Mouse (Mus musculus) small intestine, adult 2 months (tissue): ENCODE measurements at regions not wholly inside any gene's neighbourhood (a gene's known extent, or its start where the extent isn't known, plus 50 kb on each side); places are given as distances from the start of the nearest gene placed in this dataset.

ENCODE experiments used
- CTCF ChIP-seq: fragments of 200-500 bp; IDR thresholded peaks from 2 replicates; pipeline ENCODE4 v1.5.1; 2012; ENCODE audit warnings: low read depth, mild to moderate bottlenecking, control low read depth, inconsistent platforms, low read length, moderate library complexity, mixed read lengths; ENCODE audit not compliant: insufficient replicate concordance, insufficient read length; ENCODE audit errors: extremely low read depth
- POLR2A ChIP-seq: fragments of 200-500 bp; IDR thresholded peaks from 2 replicates; pipeline ENCODE4 v1.6.1; 2012; ENCODE audit warnings: low read depth, mild to moderate bottlenecking, control low read depth, inconsistent platforms, low read length, moderate library complexity

DNA sequence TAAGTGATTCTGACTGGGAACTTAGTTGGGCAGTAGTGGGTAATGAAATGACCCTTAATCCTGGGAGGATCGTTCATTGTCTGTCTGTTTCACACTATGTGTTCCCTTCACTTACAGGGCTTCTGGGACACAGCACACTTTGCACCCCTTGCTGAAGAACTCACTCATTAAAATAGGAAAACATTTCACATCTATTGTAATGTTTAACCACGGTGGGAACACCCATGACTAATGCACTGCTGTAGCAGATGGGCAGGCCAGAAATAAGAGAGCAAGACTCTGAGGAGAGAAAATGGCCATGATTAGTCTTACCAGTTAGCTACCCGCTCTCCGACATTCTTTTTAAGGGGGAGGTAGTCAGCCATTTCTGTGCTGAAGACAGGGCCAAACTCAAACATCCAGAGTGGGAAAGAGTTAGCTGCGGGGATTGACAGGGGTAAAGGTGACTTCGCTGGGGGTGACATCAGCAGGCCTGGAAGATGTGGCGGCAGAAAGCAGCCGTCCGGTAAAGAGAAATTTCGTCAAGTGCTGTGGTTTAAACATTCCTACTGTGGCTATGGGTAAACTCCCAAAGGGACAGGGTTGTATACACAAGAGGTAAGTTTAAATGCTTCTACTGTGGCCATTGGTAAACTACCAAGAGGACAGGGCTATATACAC lies 167.3 kb upstream of the Agap1 start:
- TF ChIP-seq POLR2A = no peak
- no peak for TF ChIP-seq CTCF
